Mouse (Mus musculus) thymus, adult 2 months (tissue): Measurements from ENCODE around the gene Gm20517.

Source experiments
- CTCF ChIP-seq: fragments of 200-500 bp; IDR thresholded peaks from 2 replicates; pipeline ENCODE4 v1.5.1; 2012; ENCODE audit warnings: mild to moderate bottlenecking, control low read depth, low read length, moderate library complexity, borderline replicate concordance; ENCODE audit not compliant: control insufficient read depth, poor library complexity, insufficient read depth; ENCODE audit errors: extremely low read depth
- POLR2A ChIP-seq: fragments of 200-500 bp; IDR thresholded peaks from 2 replicates; pipeline ENCODE4 v1.6.1; 2012; ENCODE audit warnings: mild to moderate bottlenecking, low read length, control low read depth, moderate library complexity; ENCODE audit not compliant: control insufficient read depth, poor library complexity, insufficient read depth; ENCODE audit errors: extremely low read depth

DNA sequence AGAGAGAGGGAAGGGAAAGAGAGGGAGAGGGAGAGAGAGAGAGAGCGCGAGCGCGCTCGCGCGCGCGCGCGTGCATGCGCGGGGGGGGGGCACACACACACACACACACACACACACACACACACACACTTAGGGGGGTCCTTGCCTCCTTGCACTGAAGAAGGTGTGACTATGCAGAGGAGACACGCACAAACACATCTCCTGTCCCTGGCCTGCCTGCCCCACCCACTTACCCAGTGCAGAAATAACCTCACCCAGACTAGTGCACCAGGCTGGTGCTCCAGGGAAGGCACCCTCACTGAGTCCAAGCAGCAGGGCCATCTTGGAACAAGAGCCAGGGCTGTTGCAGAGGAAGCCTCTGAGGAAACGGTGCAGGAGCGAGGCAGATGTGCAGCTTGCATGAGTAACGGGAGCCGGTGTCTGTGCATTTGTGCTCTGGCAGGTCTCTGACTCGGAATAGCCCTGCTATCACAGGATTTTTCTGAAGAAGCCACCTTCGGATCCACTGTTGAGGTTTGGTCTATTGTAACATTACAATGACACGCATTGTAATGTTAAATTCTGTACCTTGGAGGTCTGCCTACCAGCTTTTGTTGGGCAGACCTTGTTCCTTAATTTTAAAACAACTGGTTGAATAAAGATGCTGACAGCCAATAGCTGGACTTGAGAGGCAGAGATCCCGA lies 101.6 kb downstream of the Gm20517 start:
- TF ChIP-seq CTCF (no peak), POLR2A (no peak)
